Mouse (Mus musculus) lung, embryonic 14.5 days (tissue): ENCODE results near the gene Lcp2. TPM values are rescaled to one million over a fixed set of nuclear protein-coding genes. Genes with fewer than 3 reads are reported as not detected.

Experiments used
- ATAC-seq: fragments of 200-750 bp; cut with Nextera tagmentation; 2 replicates; pipeline ENCODE4 v1.8.0; 2017; ENCODE audit warnings: mild to moderate bottlenecking, moderate TSS enrichment, moderate library complexity; ENCODE audit not compliant: insufficient read depth
- DNase-seq: peaks from one replicate; pipeline ENCODE4 v3.0.0-alpha.2; 2015
- H3K27ac ChIP-seq: fragments of 300-500 bp; sonication (generic); 2 replicates; pipeline ENCODE4 v1.5.1; 2014; ENCODE audit warnings: low read depth, mild to moderate bottlenecking, moderate library complexity
- H3K27me3 ChIP-seq: fragments of 300-500 bp; sonication (generic); 2 replicates; pipeline ENCODE4 v1.6.1; 2014; ENCODE audit warnings: low read length, control low read depth; ENCODE audit not compliant: insufficient read depth
- H3K36me3 ChIP-seq: fragments of 300-500 bp; sonication (generic); 2 replicates; pipeline ENCODE4 v1.6.1; 2014; ENCODE audit warnings: control low read depth; ENCODE audit not compliant: insufficient read depth
- H3K4me1 ChIP-seq: fragments of 300-500 bp; sonication (generic); 2 replicates; pipeline ENCODE4 v1.6.1; 2014; ENCODE audit warnings: antibody characterized with exemption, control low read depth; ENCODE audit not compliant: insufficient read depth
- H3K4me2 ChIP-seq: fragments of 300-500 bp; sonication (generic); 2 replicates; pipeline ENCODE4 v1.6.1; 2014; ENCODE audit warnings: mild to moderate bottlenecking
- H3K4me3 ChIP-seq: fragments of 300-500 bp; sonication (generic); 2 replicates; pipeline ENCODE4 v1.5.1; 2014; ENCODE audit warnings: low read depth, low read length
- H3K9ac ChIP-seq: fragments of 300-500 bp; sonication (generic); 2 replicates; pipeline ENCODE4 v1.6.1; 2014
- H3K9me3 ChIP-seq: fragments of 300-500 bp; sonication (generic); 2 replicates; pipeline ENCODE4 v1.6.1; 2016; ENCODE audit warnings: low read depth, low read length, control low read depth
- CTCF ChIP-seq: IDR thresholded peaks from 2 replicates; pipeline ENCODE4 v1.5.1; 2016; ENCODE audit warnings: antibody characterized with exemption, low read depth
- WGBS: fragments of 180-500 bp; shearing (Covaris S2); extraction: QIAGEN DNeasy Blood & Tissue Kit; methylation state at CpG from one replicate; pipeline ENCODE4 v1.1.7; 2014; 5-methylcytosine and 5-hydroxymethylcytosine counted together
- polyA plus RNA-seq: library from polyadenylated mRNA; unstranded; fragments of >200 nt; fragmentation: Nextera tagmentation; extraction: Ambion mirVana; gene quantifications from 2 replicates; pipeline ENCODE4 v1.2.1, GENCODE M21; 2014

The Lcp2 gene
- polyA plus RNA-seq, 1 experiment from 2014 or later = 4.0 TPM

DNA sequence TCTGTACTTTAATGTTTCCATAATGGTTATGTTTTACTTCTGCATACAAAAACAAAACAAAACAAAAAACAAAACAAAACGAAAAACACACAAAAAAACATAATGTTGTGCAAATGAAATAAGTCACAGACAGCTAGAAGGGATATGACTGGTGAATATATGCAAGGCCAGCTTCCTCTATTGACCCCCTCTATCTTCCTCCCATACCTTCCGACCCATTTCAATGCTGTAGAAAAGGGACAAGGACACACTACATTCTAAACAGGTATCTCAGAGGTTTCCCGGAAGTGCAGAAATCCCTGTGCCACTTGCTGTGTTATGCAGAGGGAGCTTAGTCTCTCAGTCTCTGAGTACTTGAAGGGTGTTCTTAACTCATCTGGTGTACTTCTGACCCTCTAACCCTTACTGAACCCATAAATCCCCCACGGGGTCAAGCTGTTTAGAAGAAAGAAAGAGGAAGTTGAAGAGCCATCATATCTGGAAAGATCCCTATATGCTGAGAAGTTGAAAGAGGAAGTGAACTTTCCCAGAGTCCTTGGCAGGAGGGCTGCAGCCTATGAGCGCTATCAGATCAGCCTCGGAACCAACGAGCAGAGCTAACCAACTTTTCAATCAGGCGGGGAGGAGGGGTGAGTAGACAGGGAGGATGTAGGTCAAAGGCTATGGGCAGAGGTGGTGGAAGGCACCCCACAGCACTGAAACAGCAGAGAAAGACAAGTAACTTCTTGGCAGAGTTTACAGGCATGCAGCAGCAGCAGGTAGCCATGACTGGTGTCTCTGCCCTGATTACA lies 15.5 kb upstream of the Lcp2 start:
- Histone ChIP-seq H3K27ac (no peak overlapping the region), H3K9me3 (no peaks in the 10 kb centered on the region), H3K9ac (no peak overlapping the region), H3K36me3 (no peaks in the 10 kb centered on the region), H3K4me2 (no peak overlapping the region), H3K4me3 (no peak overlapping the region), H3K4me1 (no peaks in the 10 kb centered on the region), H3K27me3 (no peaks in the 10 kb centered on the region)
- 45% methylated on average over 8 of the region's 8 CpGs for WGBS
- DNase-seq (peak; percentile 24), ATAC-seq (no peak)
- no peak for TF ChIP-seq CTCF

DNA sequence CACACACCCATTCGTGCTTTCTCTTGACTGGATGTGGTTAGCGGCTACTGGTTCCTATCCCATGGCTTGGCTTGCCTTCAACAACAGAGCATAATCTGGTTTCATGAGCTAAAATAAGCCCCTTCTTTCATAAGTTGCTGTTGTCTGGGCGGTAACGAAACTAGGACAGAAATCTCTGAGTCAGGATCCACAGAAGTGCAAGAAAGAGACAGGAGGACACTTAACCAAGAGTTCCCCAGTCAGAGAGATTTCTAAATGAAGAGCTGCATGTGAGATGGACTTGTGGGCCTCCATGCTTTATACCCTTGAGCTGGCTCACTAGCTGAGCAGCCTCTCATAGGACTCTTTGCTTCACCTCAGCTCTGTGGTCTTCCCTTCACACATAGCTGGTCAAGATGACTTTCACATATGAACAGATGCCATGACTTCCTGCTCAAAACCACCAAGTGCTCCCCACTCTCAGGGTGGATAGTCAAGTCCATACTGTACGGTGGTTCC lies 12.7 kb upstream of the Lcp2 start:
- no peak overlapping the region for H3K27ac ChIP-seq
- no peaks in the 10 kb centered on the region for H3K4me1 ChIP-seq
- H3K4me3 ChIP-seq = no peak overlapping the region
- H3K36me3 ChIP-seq = no peaks in the 10 kb centered on the region
- no peak overlapping the region for H3K9ac ChIP-seq
- no peak for TF ChIP-seq CTCF
- H3K9me3 ChIP-seq = no peaks in the 10 kb centered on the region
- no peaks in the 10 kb centered on the region for H3K27me3 ChIP-seq
- H3K4me2 ChIP-seq = no peak overlapping the region
- 86% methylated on average over 5 of the region's 5 CpGs for whole genome bisulfite sequencing
- no peak for ATAC-seq
- no peak for DNase-seq

DNA sequence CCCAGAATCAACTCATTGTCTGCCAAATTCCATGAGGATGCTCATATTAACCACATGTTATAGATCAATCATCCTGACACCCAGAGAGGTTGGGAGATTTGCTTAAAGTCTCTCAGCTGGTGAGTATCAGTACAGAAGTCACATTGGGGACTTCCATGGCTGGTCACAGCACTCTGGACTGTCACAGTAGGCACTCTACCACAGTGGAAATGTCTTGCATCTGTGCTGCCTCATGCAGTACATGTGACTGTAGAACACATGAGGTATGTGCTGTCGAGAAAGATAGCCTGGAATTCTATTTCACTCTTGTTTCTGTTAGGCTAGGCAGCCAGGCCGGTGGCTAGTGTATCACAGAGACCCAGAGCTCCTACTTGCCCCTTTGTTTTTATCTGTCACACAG lies 11.9 kb upstream of the Lcp2 start:
- Histone ChIP-seq H3K27me3 (no peaks in the 10 kb centered on the region), H3K9ac (no peak overlapping the region), H3K4me1 (no peaks in the 10 kb centered on the region), H3K9me3 (no peaks in the 10 kb centered on the region), H3K27ac (no peak overlapping the region), H3K4me3 (no peak overlapping the region), H3K4me2 (no peak overlapping the region), H3K36me3 (no peaks in the 10 kb centered on the region)
- no peak for DNase-seq
- no peak for TF ChIP-seq CTCF
- 76% methylated on average over 2 of the region's 2 CpGs for WGBS
- ATAC-seq = no peak

DNA sequence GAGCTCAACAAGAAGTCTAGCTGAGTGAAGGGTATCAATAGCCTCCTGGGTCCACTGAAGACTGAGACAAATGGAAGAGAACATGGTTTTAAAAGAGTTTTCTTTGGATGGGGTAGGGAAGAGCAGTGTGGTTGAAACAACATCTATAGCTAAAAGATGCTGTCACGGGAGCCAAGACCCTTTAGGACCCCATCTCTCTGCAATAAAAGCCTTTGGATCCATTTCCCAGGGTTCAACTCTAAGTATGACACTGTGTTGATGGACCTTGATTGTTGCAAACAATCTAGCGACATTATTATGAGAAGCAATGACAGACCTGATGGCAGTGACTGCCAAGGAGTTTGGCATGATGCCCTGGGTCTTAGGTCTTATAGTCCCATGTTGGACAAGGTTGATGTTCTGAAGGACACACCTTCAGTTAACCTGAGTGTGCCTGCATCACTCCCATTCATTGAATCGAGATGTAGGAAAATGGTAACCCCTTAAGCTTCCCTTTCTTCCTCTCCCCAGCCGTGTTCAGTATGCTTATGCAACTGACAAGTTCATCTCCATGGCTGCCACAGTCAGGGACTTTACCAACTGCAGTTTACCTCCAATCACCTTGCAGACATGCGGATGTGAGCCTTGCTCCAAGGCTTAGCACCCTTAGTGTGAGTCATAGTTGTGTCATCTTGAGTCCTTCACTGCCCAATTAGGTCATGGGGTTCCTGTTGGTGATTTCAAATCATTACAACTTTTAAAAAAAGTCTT lies 10.6 kb upstream of the Lcp2 start:
- no peak for TF ChIP-seq CTCF
- H3K9me3 ChIP-seq = no peaks in the 10 kb centered on the region
- no peak for DNase-seq
- H3K4me1 ChIP-seq = no peaks in the 10 kb centered on the region
- H3K27ac ChIP-seq = no peak overlapping the region
- no peaks in the 10 kb centered on the region for H3K27me3 ChIP-seq
- ATAC-seq = no peak
- H3K4me3 ChIP-seq = no peak overlapping the region
- H3K4me2 ChIP-seq = no peak overlapping the region
- H3K36me3 ChIP-seq = no peaks in the 10 kb centered on the region
- H3K9ac ChIP-seq = no peak overlapping the region
- WGBS = 82% methylated on average over 5 of the region's 5 CpGs

DNA sequence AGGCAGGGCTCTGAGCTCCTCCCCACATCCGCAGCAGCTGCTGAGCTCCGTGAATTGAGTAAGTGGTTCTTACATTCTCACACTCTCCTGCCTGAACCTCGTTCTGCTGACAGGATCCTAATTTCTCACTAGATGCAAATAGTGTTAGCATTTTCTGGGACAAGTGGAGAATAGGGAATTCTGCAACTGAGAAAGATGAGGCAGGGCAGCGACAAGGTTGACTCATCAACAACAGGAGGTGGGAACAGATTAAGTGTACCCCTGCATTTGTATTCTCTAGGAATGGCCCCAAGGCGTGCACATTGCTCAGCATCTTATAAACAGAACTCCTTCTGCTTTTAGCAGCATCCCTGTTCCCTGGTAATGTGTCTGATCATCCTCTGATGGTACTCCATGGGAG lies 6.7 kb upstream of the Lcp2 start:
- Histone ChIP-seq H3K4me1 (no peaks in the 10 kb centered on the region), H3K9me3 (no peaks in the 10 kb centered on the region), H3K4me3 (no peak overlapping the region), H3K27me3 (no peaks in the 10 kb centered on the region), H3K4me2 (no peak overlapping the region), H3K9ac (no peak overlapping the region), H3K27ac (no peak overlapping the region), H3K36me3 (no peaks in the 10 kb centered on the region)
- DNase-seq = no peak
- 63% methylated on average over 5 of the region's 5 CpGs for whole genome bisulfite sequencing
- TF ChIP-seq CTCF = no peak
- ATAC-seq = no peak

DNA sequence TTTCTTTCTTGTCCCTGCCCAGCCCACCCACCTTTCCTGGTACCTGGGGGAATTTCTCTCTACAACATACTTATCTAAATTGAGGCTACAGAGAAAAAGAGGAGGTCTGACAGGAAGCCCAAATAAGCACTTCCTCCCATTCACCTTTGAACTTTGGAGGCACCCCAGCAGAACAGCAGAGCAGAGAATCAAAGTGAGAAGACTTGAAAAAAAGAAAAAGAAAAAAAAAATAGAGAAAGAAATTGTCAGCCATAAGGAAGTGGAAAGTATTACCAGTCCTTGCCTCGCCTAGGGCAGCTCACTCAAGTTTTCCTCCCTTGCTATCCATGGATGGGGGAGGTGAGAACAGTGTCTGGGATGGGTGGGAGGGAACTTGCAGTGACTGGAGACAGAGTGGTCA lies 3.9 kb upstream of the Lcp2 start:
- Histone ChIP-seq H3K9ac (no peak overlapping the region), H3K27me3 (no peaks in the 10 kb centered on the region), H3K27ac (no peak overlapping the region), H3K4me1 (no peaks in the 10 kb centered on the region), H3K4me2 (no peak overlapping the region), H3K9me3 (no peaks in the 10 kb centered on the region), H3K4me3 (no peak overlapping the region), H3K36me3 (no peaks in the 10 kb centered on the region)
- 35% methylated on average over 1 of the region's 1 CpGs for WGBS
- no peak for DNase-seq
- no peak for TF ChIP-seq CTCF
- ATAC-seq = no peak

DNA sequence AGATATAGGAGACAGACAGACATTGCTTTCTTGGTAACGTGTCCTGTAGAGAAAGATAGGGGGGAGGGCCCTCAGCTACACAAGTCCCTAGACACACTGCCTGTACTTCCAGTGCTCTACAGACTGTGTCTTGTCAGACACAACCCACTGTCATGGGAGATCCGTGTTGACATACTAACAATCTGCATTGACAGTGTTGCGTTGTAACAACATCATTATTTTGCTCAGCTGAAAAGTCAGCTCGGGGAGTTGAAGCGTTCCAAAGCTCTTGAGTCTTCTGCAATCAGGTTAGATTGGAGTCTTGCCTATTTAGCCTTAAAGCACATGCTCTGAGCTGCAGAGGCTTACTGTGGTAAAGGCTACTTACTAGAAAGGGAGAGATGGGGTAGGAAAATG lies 820 bp downstream of the Lcp2 start:
- Histone ChIP-seq H3K36me3 (no peaks in the 10 kb centered on the region), H3K9me3 (no peaks in the 10 kb centered on the region), H3K4me2 (no peak overlapping the region), H3K4me1 (no peaks in the 10 kb centered on the region), H3K27me3 (no peaks in the 10 kb centered on the region), H3K9ac (no peak overlapping the region), H3K27ac (no peak overlapping the region), H3K4me3 (no peak overlapping the region)
- 81% methylated on average over 5 of the region's 5 CpGs for WGBS
- no peak for DNase-seq
- ATAC-seq = no peak
- TF ChIP-seq CTCF = no peak
